Mouse (Mus musculus): ENCODE data around the gene Zmynd11. TPM values are rescaled to one million over a fixed set of nuclear protein-coding genes. Genes with fewer than 3 reads are reported as not detected.

Zmynd11 gene
- polyA plus RNA-seq, 1 experiment from 2014 or later: 47.7 TPM

- ATAC-seq (ENCODE audit: low FRiP score, low TSS enrichment): no peak
- Histone ChIP-seq H3K4me1 (replicated peaks; ENCODE audit: control insufficient read depth, insufficient read depth) (no peaks in the 10 kb centered on the region), H3K4me3 (ENCODE audit: low read depth, low read length) (no peak overlapping the region), H3K4me2 (replicated peaks; ENCODE audit: low read depth) (no peak overlapping the region), H3K9me3 (ENCODE audit: control insufficient read depth, low read length) (no peaks in the 10 kb centered on the region), H3K27ac (replicated peaks) (no peak overlapping the region), H3K36me3 (ENCODE audit: control insufficient read depth, insufficient read depth, low read length) (no peaks in the 10 kb centered on the region; the same call in 1 of the 2 replicates), H3K9ac (ENCODE audit: low read length) (no peak overlapping the region), H3K27me3 (ENCODE audit: control insufficient read depth, insufficient read depth, low read length) (no peaks in the 10 kb centered on the region)
- no peak for DNase-seq (ENCODE audit: low spot score)
- no peak for TF ChIP-seq CTCF (IDR thresholded peaks at IDR 0.05; ENCODE audit: low read depth)
- no peak for TF ChIP-seq EP300 (optimal IDR thresholded peaks at IDR 0.05)
- 93% methylated on average over 13 of the region's 13 CpGs for WGBS
Measured at GRCm38 (mm10) chr13:9648716-9649115, 116.4 kb downstream of the Zmynd11 start.

GRCm38 (mm10) chr13:9637949-9638348 is 127.2 kb downstream of the Zmynd11 start:
- 52% methylated on average over 3 of the region's 3 CpGs for WGBS
- ATAC-seq (ENCODE audit: low FRiP score, low TSS enrichment) (no peak), DNase-seq (ENCODE audit: low spot score) (peak; percentile 16)
- no peaks in the 10 kb centered on the region for H3K27me3 ChIP-seq (ENCODE audit: control insufficient read depth, insufficient read depth, low read length)
- H3K36me3 ChIP-seq (ENCODE audit: control insufficient read depth, insufficient read depth, low read length): no peaks in the 10 kb centered on the region
- TF ChIP-seq CTCF (IDR thresholded peaks at IDR 0.05; ENCODE audit: low read depth): no peak
- no peak for TF ChIP-seq EP300 (optimal IDR thresholded peaks at IDR 0.05)
- no peak overlapping the region for H3K4me2 ChIP-seq (replicated peaks; ENCODE audit: low read depth)
- no peak overlapping the region for H3K27ac ChIP-seq (replicated peaks)
- no peak overlapping the region for H3K4me3 ChIP-seq (ENCODE audit: low read depth, low read length)
- H3K9me3 ChIP-seq (ENCODE audit: control insufficient read depth, low read length): no peaks in the 10 kb centered on the region
- H3K4me1 ChIP-seq (replicated peaks; ENCODE audit: control insufficient read depth, insufficient read depth): no peaks in the 10 kb centered on the region
- no peak overlapping the region for H3K9ac ChIP-seq (ENCODE audit: low read length)

GRCm38 (mm10) chr13:9636505-9636904 is 128.6 kb downstream of the Zmynd11 start:
- Histone ChIP-seq H3K9me3 (ENCODE audit: control insufficient read depth, low read length) (no peaks in the 10 kb centered on the region), H3K27me3 (ENCODE audit: control insufficient read depth, insufficient read depth, low read length) (no peaks in the 10 kb centered on the region), H3K4me1 (replicated peaks; ENCODE audit: control insufficient read depth, insufficient read depth) (no peaks in the 10 kb centered on the region), H3K4me3 (ENCODE audit: low read depth, low read length) (no peak overlapping the region), H3K9ac (ENCODE audit: low read length) (no peak overlapping the region), H3K36me3 (ENCODE audit: control insufficient read depth, insufficient read depth, low read length) (no peaks in the 10 kb centered on the region), H3K4me2 (replicated peaks; ENCODE audit: low read depth) (no peak overlapping the region), H3K27ac (replicated peaks) (no peak overlapping the region)
- DNase-seq (ENCODE audit: low spot score): peak; percentile 37
- 0 out of 2 replicates have a peak, but pooled peaks have one; percentile 63 for ATAC-seq (ENCODE audit: low FRiP score, low TSS enrichment)
- 51% methylated on average over 4 of the region's 4 CpGs for WGBS
- TF ChIP-seq EP300 (optimal IDR thresholded peaks at IDR 0.05) (no peak), CTCF (IDR thresholded peaks at IDR 0.05; ENCODE audit: low read depth) (peak; percentile 73)

- Histone ChIP-seq H3K4me1 (replicated peaks; ENCODE audit: control insufficient read depth, insufficient read depth) (no peaks in the 10 kb centered on the region), H3K9me3 (ENCODE audit: control insufficient read depth, low read length) (no peaks in the 10 kb centered on the region), H3K36me3 (ENCODE audit: control insufficient read depth, insufficient read depth, low read length) (no peaks in the 10 kb centered on the region), H3K4me2 (replicated peaks; ENCODE audit: low read depth) (no peak overlapping the region), H3K9ac (ENCODE audit: low read length) (no peak overlapping the region), H3K27ac (replicated peaks) (no peak overlapping the region), H3K27me3 (ENCODE audit: control insufficient read depth, insufficient read depth, low read length) (no peaks in the 10 kb centered on the region), H3K4me3 (ENCODE audit: low read depth, low read length) (no peak overlapping the region)
- DNase-seq (ENCODE audit: low spot score) (no peak), ATAC-seq (ENCODE audit: low FRiP score, low TSS enrichment) (no peak)
- TF ChIP-seq CTCF (IDR thresholded peaks at IDR 0.05; ENCODE audit: low read depth): no peak
- no peak for TF ChIP-seq EP300 (optimal IDR thresholded peaks at IDR 0.05)
- 88% methylated on average over 2 of the region's 2 CpGs for WGBS
Measured at GRCm38 (mm10) chr13:9635951-9636350, 129.2 kb downstream of the Zmynd11 start.
